Mouse (Mus musculus) MEL (cell line): ENCODE data around the gene Lrrc25.

Experiments
- BHLHE40 ChIP-seq: IDR thresholded peaks from 2 replicates; pipeline ENCODE4 v1.6.1; 2012; ENCODE audit warnings: low read depth, mild to moderate bottlenecking, inconsistent platforms, low read length, improper control_type of control experiment, borderline replicate concordance
- CTCF ChIP-seq, 3 experiments: IDR thresholded peaks in 2 of 3; conservative IDR thresholded peaks in 1 of 3; 2 replicates each; pipeline ENCODE4 v1.5.1; 2011 to 2012; ENCODE audit warnings: low read length in 3 of 3, low read depth in 2 of 3, mild to moderate bottlenecking in 2 of 3, improper control_type of control experiment in 1 of 3, inconsistent platforms in 1 of 3, mixed read lengths in 1 of 3, moderate library complexity in 1 of 3; ENCODE audit not compliant: control insufficient read depth in 1 of 3, insufficient read depth in 1 of 3, poor library complexity in 1 of 3, severe bottlenecking in 1 of 3
- GATA1 ChIP-seq: IDR thresholded peaks from 2 replicates; pipeline ENCODE4 v1.6.1; 2011; ENCODE audit warnings: low read depth, low read length, improper control_type of control experiment
- HCFC1 ChIP-seq: IDR thresholded peaks from 2 replicates; pipeline ENCODE4 v1.6.1; 2012; ENCODE audit warnings: low read depth, mild to moderate bottlenecking, inconsistent platforms, low read length, improper control_type of control experiment, moderate library complexity
- KAT2A ChIP-seq: conservative IDR thresholded peaks from 2 replicates; pipeline ENCODE4 v1.6.1; 2012; ENCODE audit warnings: low read depth, low read length, improper control_type of control experiment, inconsistent platforms
- MAX ChIP-seq: IDR thresholded peaks from 2 replicates; pipeline ENCODE4 v1.6.1; 2011; ENCODE audit warnings: low read length, improper control_type of control experiment
- POLR2A ChIP-seq, 2 experiments: IDR thresholded peaks; 2 replicates each; pipeline ENCODE4 v1.6.1; 2011 to 2012; ENCODE audit warnings: low read length in 2 of 2, mild to moderate bottlenecking in 2 of 2, control low read depth in 1 of 2, improper control_type of control experiment in 1 of 2, low read depth in 1 of 2, moderate library complexity in 1 of 2; ENCODE audit not compliant: control insufficient read depth in 1 of 2, insufficient read depth in 1 of 2, poor library complexity in 1 of 2
- ZNF384 ChIP-seq: IDR thresholded peaks from 2 replicates; pipeline ENCODE4 v1.6.1; 2012; ENCODE audit warnings: low read depth, mild to moderate bottlenecking, inconsistent platforms, low read length, improper control_type of control experiment

GRCm38 (mm10) chr8:70598283-70598682 is 17.7 kb upstream of the Lrrc25 start:
- no peak for TF ChIP-seq KAT2A
- TF ChIP-seq BHLHE40, result no peak
- TF ChIP-seq POLR2A (IDR thresholded peaks at IDR 0.05; ENCODE audit: control insufficient read depth in 1 of 2, insufficient read depth in 1 of 2, low read depth in 1 of 2, low read length in 2 of 2, poor library complexity in 1 of 2), result no peak
- TF ChIP-seq MAX, result no peak
- TF ChIP-seq HCFC1, result no peak
- no peak for TF ChIP-seq CTCF (IDR thresholded peaks at IDR 0.05 in 2 of 3, conservative IDR thresholded peaks at IDR 0.05 in 1 of 3; ENCODE audit: control insufficient read depth in 1 of 3, insufficient read depth in 1 of 3, low read depth in 2 of 3, low read length in 3 of 3, poor library complexity in 1 of 3, severe bottlenecking in 1 of 3)
- no peak for TF ChIP-seq ZNF384
- no peak for TF ChIP-seq GATA1
